Mouse (Mus musculus) left cerebral cortex, adult 2 months (tissue): ENCODE results near the gene Gpr83. TPM values are rescaled to one million over a fixed set of nuclear protein-coding genes. Genes with fewer than 3 reads are reported as not detected.
A peak's percentile ranks its signal among the peaks of the same experiment; 100 is the strongest.

Source experiments
- DNase-seq, 2 experiments: peaks; one replicate each; pipeline ENCODE4 v3.0.0; 2021 to 2022; ENCODE audit warnings: low spot score in 2 of 2, mixed read lengths in 1 of 2; ENCODE audit errors: extremely low spot score in 1 of 2
- H3K27ac ChIP-seq: fragments of 200-600 bp; 2 replicates; pipeline ENCODE4 v1.8.1; 2022
- H3K4me3 ChIP-seq: fragments of 200-600 bp; 2 replicates; pipeline ENCODE4 v1.8.1; 2022
- CTCF ChIP-seq: fragments of 200-600 bp; IDR thresholded peaks from 2 replicates; pipeline ENCODE4 v1.8.1; 2022; ENCODE audit warnings: antibody characterized with exemption, mild to moderate bottlenecking, moderate library complexity
- intact Hi-C: fragments of 180-260 bp; cut with DNase I; formaldehyde crosslinking; loops from one replicate; pipeline ENCODE4 v1.15.1; 2025
- long read RNA-seq, 2 experiments: library from polyadenylated mRNA; stranded (forward); transcript quantifications; one replicate each; pipeline ENCODE4 v2.0.0; 2021; ENCODE audit warnings: borderline mapping rate in 2 of 2
- total RNA-seq, 2 experiments: library from RNA; stranded (reverse); gene quantifications; 2 replicates each; pipeline ENCODE4 v1.2.3; 2021

Gpr83 gene
- 10 to 100 TPM; 20.0 to 23.6 TPM for total RNA-seq
- long read RNA-seq, experiment 1, full-length matches to known transcripts: 54 of 62 reads
- long read RNA-seq, experiment 1, partial matches to known transcripts: 0 of 62 reads
- long read RNA-seq, experiment 1, other reads (novel, unspliced or antisense): 8 of 62 reads
- long read RNA-seq, experiment 2, full-length matches to known transcripts: 29 of 33 reads
- long read RNA-seq, experiment 2, partial matches to known transcripts: 0 of 33 reads
- long read RNA-seq, experiment 2, other reads (novel, unspliced or antisense): 4 of 33 reads

- peak within 1 kb of the TSS; percentile 82 for H3K27ac ChIP-seq
- H3K4me3 ChIP-seq: peak within 1 kb of the TSS; percentile 61
- TF ChIP-seq CTCF: no peak
- intact Hi-C loops: loop anchor here (2.0 kb wide), 1 partner anchor 75 kb away; the partner anchor contains the start of genes Ankrd49 and Mre11a
- DNase-seq: peak; percentile 73 to 75
Observed at GRCm38 (mm10) chr9:14859868-14860639, at the start of gene Gpr83. TSS of gene Gpr83 (plus strand) at chr9:14860210.

- TF ChIP-seq CTCF: no peak
- Histone ChIP-seq H3K4me3 (no peak overlapping the region), H3K27ac (no peak overlapping the region)
- DNase-seq: no peak
- intact Hi-C loops: no loop called here
Observed at GRCm38 (mm10) chr9:14821396-14821795, 38.6 kb upstream of the Gpr83 start.

GRCm38 (mm10) chr9:14824840-14825239 is 35.2 kb upstream of the Gpr83 start:
- no peak for TF ChIP-seq CTCF
- intact Hi-C loops: no loop called here
- no peak for DNase-seq

GRCm38 (mm10) chr9:14827875-14828274 is 32.1 kb upstream of the Gpr83 start:
- Histone ChIP-seq H3K4me3 (no peak overlapping the region), H3K27ac (no peak overlapping the region)
- no peak for DNase-seq
- intact Hi-C loops: no loop called here
- no peak for TF ChIP-seq CTCF

More at GRCm38 (mm10) chr9:14824840-14825239, 35.2 kb upstream of the Gpr83 start:
- H3K27ac ChIP-seq: no peak overlapping the region
- no peak overlapping the region for H3K4me3 ChIP-seq

- no peak for DNase-seq
- no peak; the same call in none of the 2 replicates for TF ChIP-seq CTCF
- intact Hi-C loops: no loop called here
- H3K27ac ChIP-seq: no peak overlapping the region
- no peak overlapping the region for H3K4me3 ChIP-seq
Observed at GRCm38 (mm10) chr9:14832046-14832445, 28.0 kb upstream of the Gpr83 start.

- no peak for TF ChIP-seq CTCF
- Histone ChIP-seq H3K27ac (no peak overlapping the region), H3K4me3 (no peak overlapping the region)
- intact Hi-C loops: no loop called here
- DNase-seq: no peak
Observed at GRCm38 (mm10) chr9:14835335-14836075, 24.5 kb upstream of the Gpr83 start.

GRCm38 (mm10) chr9:14839527-14839926 is 20.5 kb upstream of the Gpr83 start:
- intact Hi-C loops: no loop called here
- TF ChIP-seq CTCF: no peak
- Histone ChIP-seq H3K4me3 (no peak overlapping the region), H3K27ac (no peak overlapping the region)
- DNase-seq: no peak

GRCm38 (mm10) chr9:14839970-14840369 is 20.0 kb upstream of the Gpr83 start:
- no peak overlapping the region for H3K27ac ChIP-seq
- TF ChIP-seq CTCF: no peak
- intact Hi-C loops: no loop called here
- DNase-seq: no peak
- H3K4me3 ChIP-seq: no peak overlapping the region

- intact Hi-C loops: no loop called here
- DNase-seq: no peak
Observed at GRCm38 (mm10) chr9:14841878-14842761, 17.9 kb upstream of the Gpr83 start.

GRCm38 (mm10) chr9:14843311-14843857 is 16.6 kb upstream of the Gpr83 start:
- intact Hi-C loops: no loop called here
- no peak for DNase-seq
- no peak overlapping the region for H3K4me3 ChIP-seq
- H3K27ac ChIP-seq: no peak overlapping the region
- TF ChIP-seq CTCF: no peak

More at GRCm38 (mm10) chr9:14841878-14842761, 17.9 kb upstream of the Gpr83 start:
- no peak for TF ChIP-seq CTCF
- Histone ChIP-seq H3K27ac (no peak overlapping the region), H3K4me3 (no peak overlapping the region)

- intact Hi-C loops: no loop called here
- TF ChIP-seq CTCF: no peak
- no peak for DNase-seq
- Histone ChIP-seq H3K4me3 (no peak overlapping the region), H3K27ac (no peak overlapping the region)
Observed at GRCm38 (mm10) chr9:14843901-14844300, 16.1 kb upstream of the Gpr83 start.
